12 mouse cellular contexts compared by ENCODE assay signal in genomic region chr4:47846389-47847318, GRCm38 (mm10).
DNase-seq lines count a peak whose midpoint lies in the region; ATAC-seq lines count a peak whose summit lies in the region.
"Had no signal": no experiment of that assay in that cellular context is flagged by ENCODE, and none has a peak within 500 bp of the region (broad histone marks: within the 10 kb centered on the region; RNA-seq: fewer than 3 reads in every experiment).

No protein-coding gene starts in this region.

- no peak overlapping the region for H3K27ac ChIP-seq in embryonic facial prominence, embryonic 14.5 days (replicated peaks; ENCODE audit: low read depth, low read length)
- 0 out of 2 replicates have a peak overlapping the region, but pooled peaks have one; percentile 12 for H3K27ac ChIP-seq in limb, embryonic 10.5 days
- H3K27ac ChIP-seq: kidney, postnatal 0 days had no signal

- no peak for ATAC-seq in embryonic facial prominence, embryonic 14.5 days (ENCODE audit: low read depth)

- 52% methylated on average over 12 of the region's 12 CpGs for WGBS in embryonic facial prominence, embryonic 14.5 days
- WGBS in limb, embryonic 10.5 days, result 33% methylated on average over 12 of the region's 12 CpGs

- no peaks in the 10 kb centered on the region for H3K27me3 ChIP-seq in embryonic facial prominence, embryonic 14.5 days (replicated peaks; ENCODE audit: control insufficient read depth, insufficient read depth, low read length)
- peaks cover 18% of the 10 kb centered on the region for H3K27me3 ChIP-seq in limb, embryonic 10.5 days (ENCODE audit: low read depth, poor library complexity, severe bottlenecking)
- H3K27me3 ChIP-seq: megakaryocyte, embryonic 14.5 days had no signal

- H3K4me1 ChIP-seq in embryonic facial prominence, embryonic 14.5 days (ENCODE audit: control insufficient read depth, insufficient read depth, low read length), result no peaks in the 10 kb centered on the region
- peaks cover 33% of the 10 kb centered on the region for H3K4me1 ChIP-seq in limb, embryonic 10.5 days
- H3K4me1 ChIP-seq: megakaryocyte, embryonic 14.5 days had no signal

- no peaks in the 10 kb centered on the region for H3K9me3 ChIP-seq in embryonic facial prominence, embryonic 14.5 days (ENCODE audit: control insufficient read depth, low read length)
- no peaks in the 10 kb centered on the region for H3K9me3 ChIP-seq in limb, embryonic 10.5 days (replicated peaks)

- no peaks in the 10 kb centered on the region for H3K36me3 ChIP-seq in embryonic facial prominence, embryonic 14.5 days (ENCODE audit: control insufficient read depth, insufficient read depth, low read length)
- no peaks in the 10 kb centered on the region for H3K36me3 ChIP-seq in limb, embryonic 10.5 days

- DNase-seq in kidney, postnatal 4 days, result peak; percentile 11 to 20
- DNase-seq in kidney, adult 8-10 months, result no peak
- DNase-seq in brain, adult 2 months (ENCODE audit: low read depth, low spot score), result peak; percentile 11
- DNase-seq in embryonic facial prominence, embryonic 14.5 days (ENCODE audit: low spot score), result peak; percentile 18
- peak; percentile 61 for DNase-seq in limb, embryonic 10.5 days (ENCODE audit: low spot score)
- DNase-seq in thymus, postnatal 36 days, result no peak
- DNase-seq in adrenal gland, adult 8-10 months, result no peak
- DNase-seq: cerebellum, adult 9-11 months; lung, adult 18-20 months; spleen, adult 18-20 months had no signal

- H3K4me3 ChIP-seq in embryonic facial prominence, embryonic 14.5 days (ENCODE audit: low read depth, low read length), result no peak overlapping the region
- H3K4me3 ChIP-seq in limb, embryonic 10.5 days, result no peak overlapping the region
- H3K4me3 ChIP-seq: megakaryocyte, embryonic 14.5 days had no signal

- H3K9ac ChIP-seq in embryonic facial prominence, embryonic 14.5 days (ENCODE audit: low read depth, low read length), result no peak overlapping the region

- no peak overlapping the region for H3K4me2 ChIP-seq in embryonic facial prominence, embryonic 14.5 days (ENCODE audit: low read depth, low read length)

Comparison
In these comparisons a context has a peak if more than half of its experiments do, and no peak if none do; other contexts are left out.
1. DNase-seq: peak in kidney, postnatal 4 days (2 of 2), brain, adult 2 months (single experiment), embryonic facial prominence, embryonic 14.5 days (single experiment) and limb, embryonic 10.5 days (single experiment); none in kidney, adult 8-10 months (0 of 2), thymus, postnatal 36 days (0 of 2) and adrenal gland, adult 8-10 months (single experiment).